Mouse (Mus musculus): Measurements from ENCODE around the gene Abl1.

DNA sequence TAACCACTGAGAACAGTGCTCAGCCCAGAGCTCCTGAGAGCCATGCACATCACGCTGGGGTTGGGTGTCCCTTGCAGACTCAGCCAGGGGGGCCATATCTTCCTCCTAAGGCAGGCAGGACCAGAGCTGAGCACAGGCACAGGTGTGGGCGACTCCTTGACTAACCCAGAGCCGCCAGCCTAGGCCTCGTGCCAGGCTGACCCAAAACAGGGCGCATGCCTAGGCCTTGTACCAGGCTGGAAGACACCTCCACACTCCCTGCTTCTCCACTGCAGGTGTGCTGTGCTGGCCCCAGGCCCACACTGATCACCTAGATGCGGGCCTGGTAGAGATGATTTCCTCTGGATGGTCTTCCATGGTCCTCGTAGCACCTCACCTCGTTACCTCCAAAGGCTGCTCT, 114.6 kb downstream of the Abl1 start:
- TF ChIP-seq CTCF (IDR thresholded peaks at IDR 0.05; ENCODE audit: low read depth) (no peak), EP300 (IDR thresholded peaks at IDR 0.05; ENCODE audit: low read depth) (no peak)
